Mouse (Mus musculus) urinary bladder, adult 2 months (tissue): Measurements from ENCODE around the gene Trub2. TPM values are rescaled to one million over a fixed set of nuclear protein-coding genes. Genes with fewer than 3 reads are reported as not detected.
"Not testable (repeated sequence)": the region's sequence is repeated elsewhere in the genome, so short reads cannot be mapped to it uniquely, and the experiment has no call there.

ENCODE experiments used
- DNase-seq: peaks from one replicate; pipeline ENCODE4 v3.0.0; 2022; ENCODE audit warnings: low spot score
- polyA plus RNA-seq: library from polyadenylated mRNA; depleted of rRNA; stranded (reverse); fragments of >200 nt; gene quantifications from 2 replicates; pipeline ENCODE4 v1.2.3, GENCODE M21; 2012; rRNA removed

Trub2 gene
- 21.6 and 26.1 TPM in 2 replicates for polyA plus RNA-seq

DNA sequence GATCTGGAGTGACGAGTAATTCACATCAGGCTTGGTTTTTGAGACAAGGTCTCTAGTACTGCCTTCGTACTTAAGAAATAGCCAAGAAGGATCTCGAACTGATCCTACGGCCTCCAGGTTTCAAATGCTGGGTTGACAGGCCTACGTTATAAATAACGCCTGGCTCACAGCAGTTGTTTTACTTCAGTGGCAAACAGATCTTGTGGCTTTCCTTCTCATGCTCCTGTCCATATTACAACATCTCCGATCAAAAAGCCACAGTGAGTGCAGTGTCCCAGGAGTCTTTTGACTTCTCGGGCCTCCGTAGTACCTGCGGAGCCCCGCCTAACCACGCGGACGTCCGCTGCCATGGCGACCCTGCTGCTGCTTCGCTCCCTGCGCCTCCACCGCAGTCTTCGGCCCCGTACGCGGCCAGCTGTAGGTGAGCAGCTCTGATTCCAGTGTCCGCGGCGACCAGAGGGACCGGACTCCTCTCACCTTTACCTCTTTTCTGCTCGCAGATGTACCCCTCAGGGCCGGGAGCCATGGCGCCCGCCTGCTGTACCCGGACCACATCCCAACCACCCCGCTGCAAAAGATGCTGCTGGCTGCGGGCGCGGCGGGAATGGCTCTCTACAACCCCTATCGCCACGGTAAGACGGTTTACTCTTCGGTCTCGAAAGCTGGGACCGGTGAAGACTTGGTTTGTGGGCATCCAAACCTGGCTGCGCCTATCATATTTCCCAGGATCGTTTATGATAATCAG is at the start of gene Trub2:
TSS of gene Trub2 (minus strand) at position 566 of the 745 bp plus-strand sequence.
- DNase-seq, result peak; percentile 70

DNA sequence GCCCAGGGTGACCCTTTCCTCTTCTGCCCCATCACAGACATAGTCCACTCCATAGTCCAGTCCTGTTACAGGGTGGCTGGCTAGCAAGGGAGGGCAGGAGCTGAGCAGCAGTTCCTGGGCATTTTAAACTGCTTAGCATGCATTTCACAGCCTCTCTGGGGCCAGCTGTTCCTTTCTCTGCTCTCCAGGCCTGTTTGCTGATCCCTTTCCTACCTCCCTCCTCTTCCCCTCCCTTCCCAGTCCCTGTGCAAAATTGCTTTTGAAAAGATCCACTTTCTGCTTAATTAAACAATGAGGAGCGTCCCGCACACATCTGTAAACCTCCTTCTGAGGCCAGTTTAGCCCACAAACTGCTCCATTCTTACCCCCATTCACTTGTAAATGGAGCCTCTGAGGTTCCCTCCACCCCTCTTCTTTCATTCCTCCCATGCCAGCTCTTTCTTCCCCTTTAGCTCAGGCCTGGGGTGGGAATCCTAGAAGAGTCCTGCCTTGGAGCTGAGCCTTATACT is 47.1 kb upstream of the Trub2 start:
- DNase-seq, result no peak

DNA sequence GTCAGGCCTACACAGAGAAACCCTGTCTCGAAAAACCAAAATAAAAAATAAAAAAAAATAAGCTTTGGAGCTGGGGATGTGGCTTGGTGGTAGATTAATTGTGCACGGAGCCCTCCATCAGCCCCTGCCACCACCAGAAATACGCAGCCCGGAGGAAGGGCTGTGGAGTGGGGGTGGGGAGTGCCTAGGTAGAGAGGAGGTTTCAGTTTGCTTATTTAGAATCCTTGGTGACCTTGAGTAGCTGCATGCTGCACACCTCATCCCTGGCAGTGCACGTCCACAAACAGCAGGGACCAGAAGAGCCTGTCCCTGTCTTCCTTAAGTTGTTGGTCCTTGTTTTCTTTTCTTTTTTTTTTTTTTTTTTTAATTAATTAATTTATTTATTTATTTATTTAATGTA is 45.5 kb upstream of the Trub2 start:
- no peak for DNase-seq

DNA sequence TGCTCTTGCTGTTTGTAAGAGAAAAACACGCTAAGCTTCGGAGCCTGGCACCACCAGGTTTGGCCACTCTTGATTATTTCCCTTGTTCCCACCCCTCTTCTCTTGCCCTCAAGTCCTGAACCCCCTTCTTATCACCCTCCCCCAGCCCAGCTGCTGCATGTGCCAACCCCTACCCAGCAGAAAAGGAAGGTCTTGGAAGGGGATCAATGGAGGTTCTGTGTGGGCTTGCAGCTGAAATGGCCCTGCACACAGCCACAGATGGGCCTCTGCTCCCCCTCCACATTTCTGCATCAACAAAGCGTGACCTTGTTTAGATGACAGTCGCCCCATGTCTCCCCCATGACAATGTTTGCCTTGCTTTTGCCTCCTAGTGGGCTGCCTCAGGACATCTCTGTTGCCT is 42.8 kb upstream of the Trub2 start:
- no peak for DNase-seq

DNA sequence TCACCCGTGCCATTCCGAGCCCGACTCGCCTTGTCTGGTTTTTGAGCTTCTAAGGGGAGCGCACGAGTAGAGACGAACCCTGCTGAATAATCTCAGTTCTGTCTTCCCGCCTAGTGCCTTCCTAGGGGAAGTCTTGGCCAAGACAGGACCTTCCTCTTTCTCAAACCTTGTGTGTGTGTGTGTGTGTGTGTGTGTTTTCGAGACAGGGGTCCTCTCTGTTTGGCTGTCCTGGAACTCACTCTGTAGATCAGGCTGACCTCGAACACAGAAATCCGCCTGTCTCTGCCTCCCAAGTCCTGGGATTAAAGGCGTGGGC is 39.4 kb upstream of the Trub2 start:
- DNase-seq, result no peak

DNA sequence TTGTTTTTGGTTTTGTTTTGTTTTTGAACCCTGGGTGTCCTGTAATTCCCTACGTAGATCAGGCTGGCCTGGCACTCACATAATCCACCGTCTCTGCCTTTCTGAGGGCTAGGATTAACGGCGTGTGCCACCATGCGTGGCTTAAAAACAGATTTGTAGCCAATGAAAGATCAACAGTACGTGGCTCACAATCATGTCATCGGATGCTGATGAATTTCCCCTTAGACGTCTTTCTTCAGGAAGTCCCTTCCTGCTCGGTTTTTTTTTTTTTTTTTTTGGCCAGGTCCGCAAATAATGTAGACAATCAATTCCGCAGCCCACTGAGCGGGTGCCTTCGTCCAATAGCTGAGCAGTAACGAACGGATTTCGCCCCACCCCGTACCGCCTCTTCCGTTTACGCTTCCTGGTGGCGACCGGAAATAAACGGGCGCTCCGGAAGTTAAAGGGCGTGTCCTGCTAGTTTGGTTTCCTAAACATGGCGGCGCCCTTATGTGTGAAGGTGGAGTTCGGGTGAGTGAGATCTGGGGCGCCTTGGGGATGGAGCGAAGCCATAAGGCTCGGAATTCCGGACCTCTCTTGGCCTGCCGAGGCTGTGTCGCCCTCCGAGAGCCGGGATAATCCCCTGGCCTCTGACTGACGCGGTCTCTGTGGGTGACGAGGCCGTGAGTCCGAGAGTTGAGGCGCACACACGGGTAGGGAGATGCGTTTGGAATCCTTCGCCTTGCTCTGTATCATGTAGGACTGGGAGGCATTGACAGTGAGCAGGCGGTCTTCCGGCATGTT is 38.8 kb upstream of the Trub2 start:
- peak; percentile 76 for DNase-seq

DNA sequence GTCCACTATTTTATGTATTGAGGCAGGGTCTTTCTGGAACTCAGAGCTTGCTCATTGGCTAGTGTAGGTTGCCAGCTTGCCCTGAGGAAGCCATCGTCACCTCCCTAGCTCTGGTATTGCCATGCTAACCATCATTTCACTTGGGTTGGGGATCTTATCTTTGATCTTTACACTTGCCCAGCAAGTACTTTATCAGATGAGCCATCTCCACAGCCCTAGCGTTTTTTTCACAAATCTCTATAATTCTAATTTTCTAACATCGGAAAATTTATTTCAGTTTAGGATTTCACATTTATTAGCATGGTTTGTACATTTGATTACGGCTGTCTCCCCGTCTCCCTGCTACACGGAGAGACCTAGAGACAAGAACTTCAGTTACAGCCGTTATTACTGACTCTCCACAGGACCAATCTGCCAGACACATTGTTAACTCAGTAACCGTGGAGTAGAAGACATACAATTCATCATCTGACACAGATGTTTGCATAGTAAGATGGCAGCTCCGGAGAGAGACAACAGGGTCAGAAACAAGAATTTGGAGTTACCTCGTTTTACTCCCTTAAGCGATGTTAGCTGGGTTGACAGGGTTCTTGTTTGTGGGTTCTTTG is 38.1 kb upstream of the Trub2 start:
- no peak for DNase-seq

DNA sequence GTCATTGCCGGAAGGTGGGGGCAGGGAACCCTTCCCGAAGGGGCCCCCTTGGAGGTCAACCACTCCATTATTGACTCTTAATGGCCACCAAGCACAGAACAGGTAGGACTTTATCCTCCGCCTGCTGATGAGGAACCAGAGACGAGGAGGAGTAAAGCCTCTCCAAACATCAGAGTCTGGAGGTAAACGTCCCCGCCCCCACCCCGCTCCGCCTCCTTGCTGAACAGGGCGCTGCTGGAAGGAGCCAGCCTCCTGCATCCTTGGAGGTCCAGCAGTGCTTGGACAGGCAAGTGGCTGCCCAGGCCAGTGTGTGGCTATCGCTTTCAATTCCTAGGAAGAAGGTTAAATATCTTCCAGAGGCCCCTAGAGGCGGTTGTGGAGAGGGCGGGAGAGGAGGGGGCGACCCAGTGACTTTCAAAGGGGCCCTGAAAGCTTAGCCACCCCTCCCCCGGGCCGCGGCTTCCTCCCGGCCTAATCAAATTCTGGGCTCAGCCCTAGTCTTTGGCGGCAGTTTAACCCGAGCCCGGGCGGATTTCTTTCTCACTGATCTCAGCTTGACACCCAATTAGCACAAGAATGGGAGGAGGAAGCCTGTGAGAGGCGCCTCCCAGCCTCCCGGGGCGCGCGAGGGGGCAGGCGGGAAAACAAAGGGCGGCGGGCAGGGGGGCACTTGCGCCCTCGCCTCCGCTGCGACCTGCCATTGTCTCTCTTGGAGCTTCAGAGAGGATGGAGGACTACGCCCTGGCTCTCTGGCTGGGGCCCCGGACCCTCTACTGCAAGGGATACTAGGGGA is 31.9 kb upstream of the Trub2 start, which contains the start of gene Urm1:
TSS of gene Urm1 (plus strand) at position 51 of the 793 bp plus-strand sequence.
- no peak for DNase-seq

DNA sequence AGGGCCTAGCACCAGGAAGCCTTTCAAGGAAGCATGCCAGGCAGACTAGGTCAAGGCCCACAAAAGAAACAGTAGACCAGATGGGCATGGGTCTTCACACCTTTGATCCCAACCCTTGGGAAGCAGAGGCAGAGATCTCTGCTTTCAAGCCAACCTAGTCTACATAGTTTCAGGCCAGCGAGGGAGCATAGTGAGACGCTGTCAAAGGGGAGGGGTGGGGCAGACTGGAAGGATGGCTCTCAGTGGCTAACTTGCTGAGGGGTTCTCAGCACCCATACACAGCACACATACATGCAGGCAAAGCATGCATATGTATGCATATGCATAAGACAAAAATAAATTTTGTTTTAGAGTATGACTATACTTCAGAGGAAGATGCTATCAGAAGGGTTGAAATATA is 31.1 kb upstream of the Trub2 start:
- DNase-seq, result no peak

DNA sequence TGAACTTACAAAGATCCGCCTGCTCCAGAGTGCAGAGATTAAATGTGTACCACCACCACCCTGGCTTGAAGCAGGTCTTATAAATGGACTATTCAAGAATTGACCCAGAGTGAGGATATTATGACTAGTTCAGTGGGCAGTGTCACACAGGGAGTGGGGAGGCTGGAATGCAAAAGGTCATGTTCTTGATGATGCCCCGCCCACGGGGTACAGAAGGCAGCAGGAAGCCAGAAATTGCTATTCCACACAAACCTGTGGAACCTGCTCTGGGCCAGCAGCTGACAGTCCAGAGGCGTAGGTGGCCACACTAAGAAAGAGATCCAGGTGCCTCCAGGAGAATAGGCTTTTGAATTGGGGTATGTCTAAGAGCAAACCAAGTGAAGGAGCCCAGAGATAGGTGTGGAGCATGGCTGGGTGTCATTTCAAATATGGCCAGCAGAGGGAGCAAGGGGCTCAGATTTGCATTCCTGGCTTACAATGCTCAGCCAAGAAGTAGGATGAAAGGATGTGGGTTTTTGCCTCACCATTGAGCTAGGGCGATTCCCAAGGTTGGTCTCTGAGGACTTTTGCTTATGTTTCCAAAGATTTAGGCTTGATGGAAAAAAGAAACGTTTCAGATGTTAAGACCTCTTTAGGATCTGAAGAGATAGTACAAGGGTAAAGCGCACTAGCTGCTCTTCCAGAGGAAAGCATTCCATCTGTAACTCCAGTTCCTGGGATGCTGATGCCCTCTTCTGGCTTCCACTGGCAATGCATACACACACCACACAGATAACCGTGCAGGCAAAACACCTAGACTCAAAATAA is 29.3 kb upstream of the Trub2 start:
- peak; percentile 59 for DNase-seq

DNA sequence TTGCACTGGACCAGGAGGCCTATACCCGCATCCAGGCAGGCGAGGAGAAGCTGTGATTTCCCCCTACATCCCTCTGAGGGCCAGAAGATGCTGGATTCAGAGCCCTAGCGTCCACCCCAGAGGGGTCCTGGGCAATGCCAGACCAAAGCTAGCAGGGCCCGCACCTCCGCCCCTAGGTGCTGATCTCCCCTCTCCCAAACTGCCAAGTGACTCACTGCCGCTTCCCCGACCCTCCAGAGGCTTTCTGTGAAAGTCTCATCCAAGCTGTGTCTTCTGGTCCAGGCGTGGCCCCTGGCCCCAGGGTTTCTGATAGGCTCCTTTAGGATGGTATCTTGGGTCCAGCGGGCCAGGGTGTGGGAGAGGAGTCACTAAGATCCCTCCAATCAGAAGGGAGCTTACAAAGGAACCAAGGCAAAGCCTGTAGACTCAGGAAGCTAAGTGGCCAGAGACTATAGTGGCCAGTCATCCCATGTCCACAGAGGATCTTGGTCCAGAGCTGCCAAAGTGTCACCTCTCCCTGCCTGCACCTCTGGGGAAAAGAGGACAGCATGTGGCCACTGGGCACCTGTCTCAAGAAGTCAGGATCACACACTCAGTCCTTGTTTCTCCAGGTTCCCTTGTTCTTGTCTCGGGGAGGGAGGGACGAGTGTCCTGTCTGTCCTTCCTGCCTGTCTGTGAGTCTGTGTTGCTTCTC is 27.5 kb upstream of the Trub2 start:
- DNase-seq, result no peak

DNA sequence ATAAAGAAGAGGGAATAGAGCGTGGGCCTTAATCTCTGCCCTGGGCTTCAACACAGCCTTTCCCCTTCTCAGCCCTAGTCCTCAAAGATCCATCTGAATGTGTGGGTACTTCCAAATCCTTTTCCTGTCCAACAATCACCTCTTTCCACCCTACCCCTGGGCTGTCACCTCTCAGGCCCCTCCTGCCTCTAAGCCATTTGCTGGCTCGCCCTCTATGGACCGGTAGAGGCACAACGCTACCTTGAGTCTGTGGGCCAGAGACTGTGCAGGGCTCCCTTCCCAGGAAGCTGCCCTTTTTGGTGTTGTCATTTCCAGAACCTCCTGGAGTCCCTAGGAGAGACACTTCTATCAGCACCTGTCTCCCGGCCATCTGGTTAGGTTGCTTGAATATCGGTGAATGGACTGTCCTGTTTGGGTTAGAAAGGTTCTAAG is 15.1 kb upstream of the Trub2 start:
- DNase-seq, result no peak

DNA sequence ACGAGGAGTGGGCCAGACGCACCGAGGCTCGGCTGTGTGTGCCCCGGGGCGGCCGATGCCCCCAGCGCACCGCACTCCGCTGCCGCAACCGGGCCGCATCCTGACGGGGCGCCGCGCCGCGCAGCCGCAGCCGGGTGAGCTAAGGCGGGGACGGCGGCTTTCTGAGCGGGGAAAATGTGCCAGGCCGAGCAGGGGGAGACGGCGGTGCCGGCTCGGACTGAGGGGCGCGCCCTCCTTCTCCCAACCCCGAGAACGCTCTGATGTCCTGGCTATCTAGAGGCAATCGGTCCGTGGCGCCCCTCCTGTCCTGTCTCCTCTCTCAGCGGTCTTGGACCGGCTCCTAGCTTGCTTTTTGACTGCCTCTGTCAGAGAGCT is 14.5 kb upstream of the Trub2 start:
- no peak for DNase-seq

DNA sequence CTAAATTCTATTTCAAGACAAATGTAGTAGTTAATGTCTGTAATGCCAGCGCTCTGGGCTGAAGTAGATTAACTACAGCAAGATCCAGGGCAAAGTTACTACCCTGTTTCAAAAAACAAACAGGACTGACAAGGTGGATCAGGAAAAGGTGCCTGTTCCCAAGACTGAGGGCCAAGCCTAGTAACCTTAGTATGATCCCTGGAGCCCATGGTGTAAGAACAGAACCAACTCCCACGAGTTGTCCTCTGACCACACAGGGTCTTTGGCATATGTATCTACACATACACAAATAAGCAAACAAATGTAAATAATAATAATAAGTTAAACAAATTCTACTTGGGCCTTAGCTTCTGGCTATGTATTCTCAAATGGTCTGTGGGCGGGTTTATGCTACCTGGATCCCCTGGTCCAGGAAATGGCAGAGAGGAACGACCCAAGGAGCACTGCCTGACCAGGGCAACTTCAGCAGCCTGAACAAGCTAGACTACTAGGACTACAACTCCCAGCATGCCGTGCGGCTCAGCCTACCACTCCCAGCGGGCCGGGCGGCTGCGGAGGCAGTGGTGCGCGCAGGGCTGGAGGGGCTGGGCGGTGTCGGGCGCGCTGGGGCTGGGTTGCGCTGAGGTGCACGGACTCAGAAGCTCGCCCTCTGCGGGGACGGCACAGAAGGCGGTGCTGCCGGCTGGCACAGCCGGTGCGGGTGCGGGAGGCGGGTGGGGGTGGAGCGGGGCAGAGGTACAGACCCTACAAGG is 13.9 kb upstream of the Trub2 start, which contains the start of gene Slc27a4:
TSS of gene Slc27a4 (plus strand) at position 560 of the 752 bp plus-strand sequence.
- DNase-seq, result peak; percentile 95

DNA sequence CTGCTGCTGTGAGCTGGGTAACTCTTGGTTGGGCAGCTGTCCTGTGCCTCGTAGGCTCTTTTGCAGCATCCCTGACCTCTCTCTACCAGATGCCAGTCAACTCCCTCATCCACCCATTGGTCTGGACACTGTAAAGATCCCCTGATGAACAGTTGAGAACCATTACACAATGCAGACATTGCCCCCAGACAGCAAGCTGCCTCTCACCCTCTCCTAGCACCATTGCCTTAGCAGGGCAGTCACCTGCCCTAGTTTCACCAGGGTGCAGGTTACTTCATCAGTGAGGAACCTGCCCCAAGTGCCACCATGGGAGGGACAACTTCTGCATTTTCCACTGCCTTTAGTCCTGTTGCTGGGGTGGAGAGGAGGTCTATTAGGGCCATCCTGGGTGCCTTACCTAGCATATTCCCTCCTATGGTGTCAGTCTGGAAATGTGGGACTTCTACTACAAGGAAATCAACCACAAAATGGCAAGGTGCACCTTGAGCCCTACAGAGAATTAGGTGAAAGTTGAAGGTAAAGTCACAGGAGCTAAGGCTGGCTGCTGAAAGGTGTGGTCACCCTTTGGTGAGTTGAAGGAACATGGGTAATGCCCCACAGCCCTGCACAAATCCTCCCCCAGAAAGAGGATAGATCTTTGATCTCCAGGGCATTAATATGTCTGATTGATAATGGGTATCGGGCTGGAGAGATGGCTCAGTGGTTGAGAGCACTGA is 4.6 kb upstream of the Trub2 start:
- no peak for DNase-seq

DNA sequence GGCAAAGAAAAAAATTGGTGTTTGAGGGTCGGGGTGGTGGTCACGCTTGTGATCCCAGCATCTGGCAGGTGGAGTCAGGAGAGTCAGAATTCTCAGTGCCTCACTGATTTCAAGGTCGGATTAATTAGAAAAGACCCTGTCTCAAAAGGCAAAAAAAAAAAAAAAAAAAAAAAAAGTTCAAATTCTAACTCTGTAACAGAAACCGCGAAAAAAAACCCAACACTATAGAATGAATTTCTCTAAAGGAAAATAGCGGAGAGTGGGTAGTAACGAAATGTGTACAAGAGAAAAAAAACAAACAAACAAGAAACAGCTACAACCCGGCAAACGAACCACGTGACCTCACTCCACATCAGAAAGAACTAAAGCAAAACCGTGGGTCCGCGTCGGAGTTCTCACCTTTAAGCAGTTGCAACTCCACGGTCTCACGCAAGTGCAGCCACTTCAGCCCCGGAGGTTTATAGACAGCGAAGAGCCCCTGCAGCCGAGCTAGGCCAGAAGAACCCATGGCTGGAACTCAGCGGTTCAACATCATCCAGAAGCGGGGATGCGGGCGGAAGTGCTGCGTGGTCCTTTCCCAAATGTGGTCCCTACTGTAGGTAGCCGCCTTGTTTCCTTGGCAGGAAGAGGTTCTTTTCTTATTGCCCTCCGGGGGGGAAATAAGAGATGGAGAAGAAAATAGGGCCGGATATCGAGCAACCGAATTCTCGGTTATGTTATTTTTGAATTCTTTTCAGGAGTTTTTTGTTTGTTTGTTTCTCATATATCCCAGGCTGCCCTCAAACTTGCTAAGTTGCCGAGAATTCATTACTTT is 991 bp downstream of the Trub2 start, which contains the start of gene Coq4:
TSS of gene Coq4 (plus strand) at position 390 of the 814 bp plus-strand sequence.
- peak; percentile 66 for DNase-seq

DNA sequence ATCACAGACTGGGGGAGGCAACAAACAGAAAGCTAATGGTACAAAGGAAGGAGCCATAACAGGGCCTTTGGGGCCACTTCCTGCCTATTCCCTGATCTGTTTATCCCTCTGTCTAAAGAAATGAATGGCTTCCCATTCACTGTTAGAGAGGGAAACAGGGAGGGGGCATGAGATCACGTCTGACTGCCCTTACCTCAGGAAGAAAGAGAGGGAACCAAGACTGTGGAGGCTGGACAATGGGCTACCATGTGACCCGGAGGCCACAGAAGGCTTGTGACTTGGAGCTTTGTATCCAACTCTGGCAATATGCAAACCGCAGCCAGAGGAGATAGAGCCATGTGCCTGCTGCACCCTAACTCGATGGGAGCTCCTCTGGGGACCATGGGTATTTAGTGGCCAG is 4.0 kb downstream of the Trub2 start:
- DNase-seq, result no peak

DNA sequence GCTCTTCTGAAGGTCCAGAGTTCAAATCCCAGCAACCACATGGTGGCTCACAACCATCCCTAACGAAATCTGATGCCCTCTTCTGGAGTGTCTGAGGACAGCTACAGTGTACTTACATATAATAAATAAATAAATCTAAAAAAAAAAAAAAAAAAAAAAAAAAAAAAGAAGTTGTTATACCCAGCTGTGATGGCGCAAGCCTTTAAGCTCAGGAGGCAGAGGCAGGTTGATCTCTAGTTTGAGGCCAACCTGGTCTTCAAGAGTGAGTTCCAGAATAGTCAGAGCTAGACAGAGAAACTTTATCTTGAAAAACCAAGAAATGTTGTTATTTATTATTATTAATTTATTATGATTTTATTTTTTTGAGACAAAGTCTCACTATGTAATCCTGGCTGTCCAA is 7.0 kb downstream of the Trub2 start:
- not testable (repeated sequence) for DNase-seq
